Mouse (Mus musculus) heart, embryonic 12.5 days (tissue): ENCODE results near the gene Tor2a. TPM values are rescaled to one million over a fixed set of nuclear protein-coding genes. Genes with fewer than 3 reads are reported as not detected.

Experiments used
- ATAC-seq: fragments of 200-750 bp; cut with Nextera tagmentation; 2 replicates; pipeline ENCODE4 v1.8.0; 2017; ENCODE audit warnings: moderate TSS enrichment, moderate library complexity; ENCODE audit not compliant: insufficient number of reproducible peaks, low FRiP score
- H3K27ac ChIP-seq: fragments of 300-500 bp; sonication (generic); 2 replicates; pipeline ENCODE4 v1.5.1; 2016; ENCODE audit warnings: mild to moderate bottlenecking, moderate library complexity; ENCODE audit not compliant: poor library complexity, severe bottlenecking
- H3K27me3 ChIP-seq: fragments of 300-500 bp; sonication (generic); replicated peaks from 2 replicates; pipeline ENCODE4 v1.6.1; 2016; ENCODE audit warnings: mild to moderate bottlenecking, moderate library complexity
- H3K36me3 ChIP-seq: fragments of 300-500 bp; sonication (generic); 2 replicates; pipeline ENCODE4 v1.6.1; 2016; ENCODE audit warnings: mild to moderate bottlenecking, moderate library complexity
- H3K4me1 ChIP-seq: fragments of 300-500 bp; sonication (generic); replicated peaks from 2 replicates; pipeline ENCODE4 v1.6.1; 2016; ENCODE audit warnings: mild to moderate bottlenecking
- H3K4me2 ChIP-seq: fragments of 300-500 bp; sonication (generic); 2 replicates; pipeline ENCODE4 v1.6.1; 2016; ENCODE audit warnings: mild to moderate bottlenecking, moderate library complexity
- H3K4me3 ChIP-seq: fragments of 300-500 bp; sonication (generic); 2 replicates; pipeline ENCODE4 v1.5.1; 2016; ENCODE audit warnings: mild to moderate bottlenecking
- H3K9ac ChIP-seq: fragments of 300-500 bp; sonication (generic); 2 replicates; pipeline ENCODE4 v1.6.1; 2016; ENCODE audit warnings: mild to moderate bottlenecking, moderate library complexity
- H3K9me3 ChIP-seq: fragments of 300-500 bp; sonication (generic); replicated peaks from 2 replicates; pipeline ENCODE4 v1.6.1; 2016; ENCODE audit warnings: mild to moderate bottlenecking, moderate library complexity
- WGBS: fragments of 180-500 bp; shearing (Covaris S2); methylation state at CpG from one replicate; pipeline ENCODE4 v1.1.7; 2016; 5-methylcytosine and 5-hydroxymethylcytosine counted together
- polyA plus RNA-seq: library from polyadenylated mRNA; unstranded; fragments of >200 nt; fragmentation: Nextera tagmentation; extraction: Ambion mirVana; gene quantifications from 2 replicates; pipeline ENCODE4 v1.2.1, GENCODE M21; 2016

Gene Tor2a
- polyA plus RNA-seq, 1 experiment from 2014 or later: 39.3 TPM

DNA sequence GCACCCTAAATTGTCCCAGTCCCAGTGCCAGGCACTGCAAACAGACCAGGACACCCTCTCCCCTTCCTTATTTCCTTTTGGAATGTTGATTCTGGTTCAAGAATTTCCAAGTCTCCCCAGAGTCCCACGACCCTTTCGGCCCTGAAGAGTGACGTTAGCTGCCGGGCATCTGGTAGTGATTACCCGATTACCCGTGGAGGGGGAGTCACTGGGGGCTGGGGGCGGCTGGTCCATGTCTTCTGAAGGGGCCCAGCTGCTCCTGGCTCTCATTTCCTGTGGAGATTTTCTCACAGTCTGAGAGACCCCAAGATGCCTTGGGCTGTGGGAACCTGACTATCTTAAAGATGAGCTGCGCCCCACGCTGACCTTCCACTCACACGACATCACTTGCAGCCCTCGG lies 26.2 kb upstream of the Tor2a start:
- 0 out of 2 replicates have a peak, but pooled peaks have one; percentile 13 for ATAC-seq
- H3K36me3 ChIP-seq: no peaks in the 10 kb centered on the region
- peaks cover 67% of the 10 kb centered on the region for H3K4me1 ChIP-seq
- H3K27me3 ChIP-seq: no peaks in the 10 kb centered on the region
- H3K4me3 ChIP-seq: 0 out of 2 replicates have a peak overlapping the region, but pooled peaks have one; percentile 49
- peak overlapping the region; percentile 80 for H3K27ac ChIP-seq
- H3K9me3 ChIP-seq: no peaks in the 10 kb centered on the region
- H3K4me2 ChIP-seq: peak overlapping the region; percentile 68
- H3K9ac ChIP-seq: no peak overlapping the region
- 17% methylated on average over 11 of the region's 11 CpGs for WGBS

DNA sequence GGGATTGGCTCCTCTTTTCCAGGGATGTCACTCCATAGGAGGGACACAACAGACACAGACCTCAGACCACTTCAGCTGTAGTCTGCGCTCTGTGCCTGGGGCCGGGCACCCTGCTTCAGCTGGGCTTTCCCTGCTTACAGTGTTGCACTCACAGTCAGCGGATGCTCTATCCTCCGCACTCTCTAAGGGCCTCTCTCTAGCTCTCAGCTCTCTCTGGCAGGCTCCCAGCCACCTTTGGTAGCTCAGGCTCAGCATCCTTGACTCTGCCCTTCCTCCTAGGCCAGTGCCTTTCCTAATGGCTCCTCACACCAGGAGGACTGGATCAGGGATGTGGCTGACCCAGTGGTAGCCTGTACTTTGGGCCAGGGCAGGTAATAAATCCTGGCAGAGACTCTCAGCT lies 25.1 kb upstream of the Tor2a start:
- Histone ChIP-seq H3K36me3 (no peaks in the 10 kb centered on the region), H3K27ac (peak overlapping the region; percentile 80), H3K4me3 (no peak overlapping the region), H3K27me3 (no peaks in the 10 kb centered on the region), H3K9me3 (no peaks in the 10 kb centered on the region), H3K9ac (0 out of 2 replicates have a peak overlapping the region, but pooled peaks have one; percentile 3), H3K4me1 (peaks cover 77% of the 10 kb centered on the region), H3K4me2 (peak overlapping the region; percentile 68)
- WGBS: 62% methylated on average over 4 of the region's 4 CpGs
- ATAC-seq: no peak

DNA sequence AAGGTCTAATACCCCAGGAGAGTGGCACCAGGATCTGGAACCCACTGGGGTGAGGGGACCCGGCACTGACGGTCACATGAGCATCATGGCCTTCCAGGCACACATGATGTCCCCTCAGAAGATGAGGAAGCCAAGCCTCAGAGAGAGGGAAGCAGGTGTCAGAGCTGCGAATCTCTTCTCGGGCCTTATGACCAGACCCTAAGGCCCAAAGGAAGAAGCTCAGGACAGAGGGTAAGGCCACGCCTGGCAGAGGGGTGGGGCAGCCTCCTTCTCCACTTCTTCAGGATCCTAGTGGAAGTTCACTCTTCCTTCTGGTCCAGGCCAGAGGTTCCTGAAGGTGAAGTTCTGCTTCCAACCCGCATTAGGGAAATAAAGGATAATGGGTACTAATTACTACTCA lies 24.3 kb upstream of the Tor2a start:
- 63% methylated on average over 6 of the region's 6 CpGs for WGBS
- ATAC-seq: no peak
- Histone ChIP-seq H3K9me3 (no peaks in the 10 kb centered on the region), H3K4me1 (peaks cover 81% of the 10 kb centered on the region), H3K4me2 (no peak overlapping the region), H3K4me3 (no peak overlapping the region), H3K27me3 (no peaks in the 10 kb centered on the region), H3K36me3 (0 out of 2 replicates have a peak, but pooled peaks cover 3% of the 10 kb centered on the region), H3K27ac (peak overlapping the region; percentile 52; the same call in 1 of the 2 replicates), H3K9ac (no peak overlapping the region)

DNA sequence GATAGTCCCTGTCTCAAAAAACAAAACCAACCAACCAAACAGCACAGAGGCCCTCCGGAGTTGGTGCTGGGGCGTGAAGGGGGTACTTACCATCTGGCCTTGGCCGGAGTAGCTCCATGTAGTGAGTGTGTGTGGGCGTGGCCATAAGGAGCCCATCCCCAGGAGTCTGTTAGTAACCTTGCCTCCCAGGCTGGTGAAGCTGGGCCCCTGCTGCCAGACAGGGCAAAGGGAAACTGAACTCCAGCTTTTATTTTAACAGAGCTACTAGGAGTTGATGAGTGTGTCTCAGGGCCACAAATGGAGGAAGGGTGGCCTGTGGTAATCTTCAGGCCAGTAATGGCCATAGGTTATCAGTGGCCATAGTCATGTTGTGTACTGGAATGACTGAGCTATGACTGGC lies 22.6 kb upstream of the Tor2a start:
- 43% methylated on average over 4 of the region's 4 CpGs for WGBS
- peak overlapping the region; percentile 77 for H3K27ac ChIP-seq
- H3K27me3 ChIP-seq: peaks cover under 1% of the 10 kb centered on the region; the same call in 1 of the 2 replicates
- ATAC-seq: peak; percentile 46; the same call in 1 of the 2 replicates
- H3K4me3 ChIP-seq: no peak overlapping the region
- H3K4me1 ChIP-seq: peaks cover 75% of the 10 kb centered on the region
- no peaks in the 10 kb centered on the region for H3K9me3 ChIP-seq
- 0 out of 2 replicates have a peak, but pooled peaks cover 4% of the 10 kb centered on the region for H3K36me3 ChIP-seq
- H3K4me2 ChIP-seq: peak overlapping the region; percentile 14; the same call in 1 of the 2 replicates
- no peak overlapping the region for H3K9ac ChIP-seq

DNA sequence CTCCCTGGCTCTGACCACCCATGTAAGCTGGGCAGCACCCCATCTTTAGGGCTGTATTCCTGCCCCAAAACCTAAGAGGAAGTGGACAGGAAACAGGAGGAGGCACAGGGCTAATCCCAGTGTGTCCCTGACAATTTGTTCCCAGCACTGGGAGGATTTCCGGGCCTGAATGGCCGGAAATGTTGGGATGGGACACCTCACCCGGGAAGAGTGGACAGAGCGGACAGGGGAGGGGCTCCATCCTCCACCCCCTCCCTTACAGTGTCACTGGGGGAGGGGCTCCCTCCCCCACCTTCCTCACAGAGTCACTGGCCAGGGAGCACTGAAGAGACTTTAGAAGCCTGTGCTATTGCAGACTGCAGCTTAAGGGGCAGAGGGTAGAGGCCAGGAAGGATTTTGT lies 22.1 kb upstream of the Tor2a start:
- H3K4me2 ChIP-seq: peak overlapping the region; percentile 14; the same call in 1 of the 2 replicates
- H3K9me3 ChIP-seq: no peaks in the 10 kb centered on the region
- no peak overlapping the region for H3K9ac ChIP-seq
- WGBS: 38% methylated on average over 4 of the region's 4 CpGs
- peaks cover 5% of the 10 kb centered on the region for H3K27me3 ChIP-seq
- H3K36me3 ChIP-seq: 0 out of 2 replicates have a peak, but pooled peaks cover 4% of the 10 kb centered on the region
- H3K4me3 ChIP-seq: no peak overlapping the region
- peak overlapping the region; percentile 77 for H3K27ac ChIP-seq
- ATAC-seq: peak; percentile 42
- H3K4me1 ChIP-seq: peaks cover 70% of the 10 kb centered on the region

GRCm38 (mm10) chr2:32736306-32736829 lies 20.7 kb upstream of the Tor2a start:
- peaks cover 63% of the 10 kb centered on the region for H3K4me1 ChIP-seq
- H3K9me3 ChIP-seq: no peaks in the 10 kb centered on the region
- 0 out of 2 replicates have a peak, but pooled peaks cover 4% of the 10 kb centered on the region for H3K36me3 ChIP-seq
- WGBS: 42% methylated on average over 3 of the region's 3 CpGs
- H3K4me3 ChIP-seq: no peak overlapping the region
- 0 out of 2 replicates have a peak overlapping the region, but pooled peaks have one; percentile 49 for H3K27ac ChIP-seq
- H3K27me3 ChIP-seq: peaks cover 12% of the 10 kb centered on the region
- no peak overlapping the region for H3K4me2 ChIP-seq
- H3K9ac ChIP-seq: no peak overlapping the region
- ATAC-seq: no peak

DNA sequence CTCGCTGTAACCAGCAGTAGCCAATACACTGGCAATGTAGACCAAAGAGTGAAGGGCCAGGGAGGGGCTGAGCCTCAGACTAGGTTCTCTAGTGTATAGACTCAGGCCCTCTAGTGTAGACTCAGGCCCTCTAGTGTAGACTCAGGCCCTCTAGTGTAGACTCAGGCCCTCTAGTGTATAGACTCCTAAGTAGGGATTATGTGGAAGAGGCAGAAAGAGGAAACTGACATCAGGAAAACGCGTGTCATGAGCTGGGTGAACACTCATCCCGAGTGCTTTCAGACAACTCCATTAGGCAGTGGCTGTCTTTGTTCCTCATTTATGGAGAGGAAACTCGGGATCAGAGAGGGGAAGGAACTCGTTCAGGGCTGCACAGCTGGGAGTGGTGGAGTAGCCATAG lies 20.0 kb upstream of the Tor2a start:
- Histone ChIP-seq H3K9me3 (no peaks in the 10 kb centered on the region), H3K36me3 (0 out of 2 replicates have a peak, but pooled peaks cover 4% of the 10 kb centered on the region), H3K27me3 (peaks cover 19% of the 10 kb centered on the region), H3K4me3 (no peak overlapping the region), H3K4me2 (no peak overlapping the region), H3K27ac (no peak overlapping the region), H3K9ac (no peak overlapping the region), H3K4me1 (peaks cover 63% of the 10 kb centered on the region)
- WGBS: 48% methylated on average over 6 of the region's 6 CpGs
- ATAC-seq: no peak

- Histone ChIP-seq H3K27ac (no peak overlapping the region), H3K4me3 (no peak overlapping the region), H3K27me3 (peaks cover 41% of the 10 kb centered on the region), H3K9me3 (no peaks in the 10 kb centered on the region), H3K4me1 (peaks cover 51% of the 10 kb centered on the region), H3K4me2 (no peak overlapping the region), H3K9ac (no peak overlapping the region), H3K36me3 (0 out of 2 replicates have a peak, but pooled peaks cover 8% of the 10 kb centered on the region)
- 75% methylated on average over 4 of the region's 4 CpGs for WGBS
- no peak for ATAC-seq
Observed at GRCm38 (mm10) chr2:32739311-32739710, 17.7 kb upstream of the Tor2a start.

GRCm38 (mm10) chr2:32740916-32741272 lies 16.1 kb upstream of the Tor2a start, which contains the start of gene 6330409D20Rik:
6330409D20Rik (minus strand) TSS chr2:32741016.
- Histone ChIP-seq H3K4me1 (peaks cover 35% of the 10 kb centered on the region), H3K36me3 (peaks cover 17% of the 10 kb centered on the region), H3K4me3 (peak within 1 kb of the TSS; percentile 52), H3K27me3 (peaks cover 44% of the 10 kb centered on the region), H3K9ac (peak within 1 kb of the TSS; percentile 62), H3K27ac (no peak within 1 kb of the TSS), H3K9me3 (no peaks in the 10 kb centered on the region), H3K4me2 (peak within 1 kb of the TSS; percentile 76)
- no peak for ATAC-seq
- 14% methylated on average over 11 of the region's 11 CpGs for WGBS

GRCm38 (mm10) chr2:32741273-32742172 lies 15.5 kb upstream of the Tor2a start:
- no peaks in the 10 kb centered on the region for H3K9me3 ChIP-seq
- peaks cover 44% of the 10 kb centered on the region for H3K27me3 ChIP-seq
- ATAC-seq: peak; percentile 51
- no peak overlapping the region for H3K27ac ChIP-seq
- H3K4me3 ChIP-seq: peak overlapping the region; percentile 52
- H3K4me2 ChIP-seq: peak overlapping the region; percentile 76
- 11% methylated on average over 56 of the region's 58 CpGs for WGBS
- peaks cover 23% of the 10 kb centered on the region for H3K36me3 ChIP-seq
- peak overlapping the region; percentile 62 for H3K9ac ChIP-seq
- H3K4me1 ChIP-seq: peaks cover 29% of the 10 kb centered on the region

DNA sequence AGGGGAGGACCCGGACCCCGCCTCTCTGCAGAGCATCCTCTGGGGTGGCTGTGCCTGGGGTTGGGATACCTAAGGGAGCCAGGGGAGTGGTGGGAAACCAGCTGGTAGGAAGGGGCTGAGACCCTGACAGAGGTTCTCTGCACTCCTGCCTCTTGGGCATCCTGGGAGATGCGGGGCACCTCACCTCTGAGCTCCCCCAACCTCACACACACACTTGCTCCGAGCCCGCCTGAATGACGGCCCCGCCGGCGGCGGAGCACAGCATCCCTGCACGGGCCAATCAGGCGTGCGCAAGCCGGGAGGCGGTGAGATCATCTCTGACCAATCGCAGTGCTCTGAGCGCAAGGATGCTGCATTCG lies 14.9 kb upstream of the Tor2a start:
- H3K36me3 ChIP-seq: peaks cover 30% of the 10 kb centered on the region
- peaks cover 23% of the 10 kb centered on the region for H3K4me1 ChIP-seq
- no peak overlapping the region for H3K27ac ChIP-seq
- 15% methylated on average over 18 of the region's 18 CpGs for WGBS
- H3K9me3 ChIP-seq: no peaks in the 10 kb centered on the region
- H3K4me3 ChIP-seq: peak overlapping the region; percentile 52
- H3K4me2 ChIP-seq: peak overlapping the region; percentile 76
- ATAC-seq: peak; percentile 13; the same call in 1 of the 2 replicates
- 0 out of 2 replicates have a peak overlapping the region, but pooled peaks have one; percentile 62 for H3K9ac ChIP-seq
- peaks cover 44% of the 10 kb centered on the region for H3K27me3 ChIP-seq
